Mouse (Mus musculus) neural tube, embryonic 14.5 days (tissue): ENCODE measurements around the gene Btg1. TPM values are rescaled to one million over a fixed set of nuclear protein-coding genes. Genes with fewer than 3 reads are reported as not detected.

Experiments
- ATAC-seq: fragments of 200-750 bp; cut with Nextera tagmentation; 2 replicates; pipeline ENCODE4 v1.8.0; 2017; ENCODE audit warnings: low read depth, mild to moderate bottlenecking, moderate TSS enrichment, moderate library complexity
- H3K27ac ChIP-seq: fragments of 300-500 bp; sonication (generic); 2 replicates; pipeline ENCODE4 v1.5.1; 2014; ENCODE audit warnings: low read depth, mild to moderate bottlenecking, control low read depth, low read length, moderate library complexity, mixed read lengths
- H3K27me3 ChIP-seq: fragments of 300-500 bp; sonication (generic); 2 replicates; pipeline ENCODE4 v1.6.1; 2014; ENCODE audit warnings: low read length; ENCODE audit not compliant: control insufficient read depth, insufficient read depth
- H3K36me3 ChIP-seq: fragments of 300-500 bp; sonication (generic); 2 replicates; pipeline ENCODE4 v1.6.1; 2014; ENCODE audit warnings: low read length, mixed read lengths; ENCODE audit not compliant: control insufficient read depth, insufficient read depth
- H3K4me1 ChIP-seq: fragments of 300-500 bp; sonication (generic); 2 replicates; pipeline ENCODE4 v1.6.1; 2014; ENCODE audit warnings: low read length; ENCODE audit not compliant: control insufficient read depth, insufficient read depth
- H3K4me2 ChIP-seq: fragments of 300-500 bp; sonication (generic); 2 replicates; pipeline ENCODE4 v1.6.1; 2014; ENCODE audit warnings: mild to moderate bottlenecking, low read depth, low read length, control low read depth
- H3K4me3 ChIP-seq: fragments of 300-500 bp; sonication (generic); 2 replicates; pipeline ENCODE4 v1.5.1; 2014; ENCODE audit warnings: low read depth, low read length, control low read depth, mixed read lengths
- H3K9ac ChIP-seq: fragments of 300-500 bp; sonication (generic); replicated peaks from 2 replicates; pipeline ENCODE4 v1.6.1; 2014; ENCODE audit warnings: low read depth, mild to moderate bottlenecking, control low read depth, low read length, mixed read lengths
- H3K9me3 ChIP-seq: fragments of 300-500 bp; sonication (generic); 2 replicates; pipeline ENCODE4 v1.6.1; 2016; ENCODE audit warnings: low read length; ENCODE audit not compliant: control insufficient read depth
- WGBS: fragments of 180-500 bp; shearing (Covaris S2); extraction: QIAGEN DNeasy Blood & Tissue Kit; methylation state at CpG from one replicate; pipeline ENCODE4 v1.1.7; 2014; 5-methylcytosine and 5-hydroxymethylcytosine counted together
- polyA plus RNA-seq: library from polyadenylated mRNA; unstranded; fragments of >200 nt; fragmentation: Nextera tagmentation; extraction: Ambion mirVana; gene quantifications from 2 replicates; pipeline ENCODE4 v1.2.1, GENCODE M21; 2014

Gene Btg1
- polyA plus RNA-seq, 1 experiment from 2014 or later, result 51.1 TPM

- H3K4me2 ChIP-seq, result no peak overlapping the region
- no peaks in the 10 kb centered on the region for H3K9me3 ChIP-seq
- no peaks in the 10 kb centered on the region for H3K4me1 ChIP-seq
- H3K36me3 ChIP-seq, result no peaks in the 10 kb centered on the region
- H3K27ac ChIP-seq, result no peak overlapping the region
- no peak for ATAC-seq
- no peaks in the 10 kb centered on the region for H3K27me3 ChIP-seq
- H3K4me3 ChIP-seq, result no peak overlapping the region
- WGBS, result 81% methylated on average over 3 of the region's 3 CpGs
- no peak overlapping the region for H3K9ac ChIP-seq
These were observed 14.5 kb upstream of the Btg1 start for GRCm38 (mm10) chr10:96602339-96602738.

- 91% methylated on average over 1 of the region's 1 CpGs for WGBS
- Histone ChIP-seq H3K4me2 (no peak overlapping the region), H3K4me3 (no peak overlapping the region), H3K36me3 (no peaks in the 10 kb centered on the region), H3K4me1 (no peaks in the 10 kb centered on the region), H3K27me3 (no peaks in the 10 kb centered on the region), H3K9me3 (no peaks in the 10 kb centered on the region), H3K9ac (no peak overlapping the region), H3K27ac (no peak overlapping the region)
- no peak for ATAC-seq
These were observed 11.6 kb upstream of the Btg1 start for GRCm38 (mm10) chr10:96605168-96605567.

- Histone ChIP-seq H3K36me3 (no peaks in the 10 kb centered on the region), H3K4me3 (no peak overlapping the region), H3K4me2 (no peak overlapping the region), H3K4me1 (no peaks in the 10 kb centered on the region), H3K9me3 (no peaks in the 10 kb centered on the region), H3K27me3 (no peaks in the 10 kb centered on the region), H3K9ac (no peak overlapping the region), H3K27ac (no peak overlapping the region)
- no peak for ATAC-seq
- WGBS, result 88% methylated on average over 2 of the region's 2 CpGs
These were observed 10.9 kb upstream of the Btg1 start for GRCm38 (mm10) chr10:96605856-96606255.

- no peak for ATAC-seq
These were observed 9.1 kb upstream of the Btg1 start for GRCm38 (mm10) chr10:96607617-96608185.

GRCm38 (mm10) chr10:96609356-96610345 lies 7.2 kb upstream of the Btg1 start:
- Histone ChIP-seq H3K9ac (no peak overlapping the region), H3K9me3 (no peaks in the 10 kb centered on the region), H3K27ac (no peak overlapping the region), H3K27me3 (no peaks in the 10 kb centered on the region), H3K4me3 (no peak overlapping the region), H3K4me2 (no peak overlapping the region), H3K36me3 (no peaks in the 10 kb centered on the region), H3K4me1 (no peaks in the 10 kb centered on the region)
- ATAC-seq, result no peak
- WGBS, result 83% methylated on average over 8 of the region's 8 CpGs

More at GRCm38 (mm10) chr10:96607617-96608185, 9.1 kb upstream of the Btg1 start:
- Histone ChIP-seq H3K4me1 (no peaks in the 10 kb centered on the region), H3K27me3 (no peaks in the 10 kb centered on the region), H3K27ac (no peak overlapping the region), H3K4me3 (no peak overlapping the region), H3K9me3 (no peaks in the 10 kb centered on the region), H3K36me3 (no peaks in the 10 kb centered on the region), H3K9ac (no peak overlapping the region), H3K4me2 (no peak overlapping the region)
- 87% methylated on average over 4 of the region's 4 CpGs for WGBS

- peak overlapping the region; percentile 99 for H3K4me3 ChIP-seq
- H3K27me3 ChIP-seq, result no peaks in the 10 kb centered on the region; the same call in 1 of the 2 replicates
- peaks cover 3% of the 10 kb centered on the region; the same call in 1 of the 2 replicates for H3K4me1 ChIP-seq
- no peaks in the 10 kb centered on the region for H3K9me3 ChIP-seq
- peak overlapping the region; percentile 45 for H3K27ac ChIP-seq
- WGBS, result 1% methylated on average over 22 of the region's 24 CpGs
- H3K9ac ChIP-seq, result peak overlapping the region; percentile 43
- peak overlapping the region; percentile 38 for H3K4me2 ChIP-seq
- no peak for ATAC-seq
- H3K36me3 ChIP-seq, result no peaks in the 10 kb centered on the region
These were observed 651 bp upstream of the Btg1 start for GRCm38 (mm10) chr10:96616001-96616708.

GRCm38 (mm10) chr10:96617221-96617950 lies 580 bp downstream of the Btg1 start:
- peak; percentile 48 for ATAC-seq
- Histone ChIP-seq H3K9ac (peak overlapping the region; percentile 99), H3K36me3 (no peaks in the 10 kb centered on the region), H3K4me2 (peak overlapping the region; percentile 47; the same call in 1 of the 2 replicates), H3K27me3 (no peaks in the 10 kb centered on the region; the same call in 1 of the 2 replicates), H3K4me1 (peaks cover 13% of the 10 kb centered on the region), H3K9me3 (no peaks in the 10 kb centered on the region), H3K4me3 (peak overlapping the region; percentile 99), H3K27ac (peak overlapping the region; percentile 96)
- under 1% methylated on average over 50 of the region's 78 CpGs for WGBS

GRCm38 (mm10) chr10:96617951-96618575 lies 1.3 kb downstream of the Btg1 start:
- Histone ChIP-seq H3K4me1 (peaks cover 18% of the 10 kb centered on the region), H3K36me3 (no peaks in the 10 kb centered on the region), H3K27me3 (no peaks in the 10 kb centered on the region; the same call in 1 of the 2 replicates), H3K4me3 (peak overlapping the region; percentile 99), H3K27ac (peak overlapping the region; percentile 96), H3K9me3 (no peaks in the 10 kb centered on the region), H3K9ac (peak overlapping the region; percentile 99), H3K4me2 (peak overlapping the region; percentile 47)
- 0% methylated on average over 29 of the region's 29 CpGs for WGBS
- peak; percentile 3; the same call in 1 of the 2 replicates for ATAC-seq
